Mouse (Mus musculus) heart, adult 2 months (tissue): Measurements from ENCODE around the gene Agtpbp1.

ENCODE experiments used
- CTCF ChIP-seq: fragments of 200-600 bp; IDR thresholded peaks from 2 replicates; pipeline ENCODE4 v1.8.1; 2022; ENCODE audit warnings: antibody characterized with exemption, mild to moderate bottlenecking, moderate library complexity
- POLR2A ChIP-seq: fragments of 200-500 bp; IDR thresholded peaks from 2 replicates; pipeline ENCODE4 v1.6.1; 2011; ENCODE audit warnings: mild to moderate bottlenecking, low read depth, low read length, control low read depth; ENCODE audit not compliant: insufficient read depth

GRCm38 (mm10) chr13:59589672-59590071, 4.6 kb upstream of the Agtpbp1 start:
- no peak for TF ChIP-seq CTCF
- TF ChIP-seq POLR2A: no peak
